Mouse (Mus musculus) fat pad, adult 2 months (tissue): ENCODE data around the gene Gm20388.

Source experiments
- DNase-seq: peaks from one replicate; pipeline ENCODE4 v3.0.0-alpha.2; 2011; ENCODE audit warnings: low read depth, low spot score; ENCODE audit errors: extremely low read depth

The Gm20388 gene

DNA sequence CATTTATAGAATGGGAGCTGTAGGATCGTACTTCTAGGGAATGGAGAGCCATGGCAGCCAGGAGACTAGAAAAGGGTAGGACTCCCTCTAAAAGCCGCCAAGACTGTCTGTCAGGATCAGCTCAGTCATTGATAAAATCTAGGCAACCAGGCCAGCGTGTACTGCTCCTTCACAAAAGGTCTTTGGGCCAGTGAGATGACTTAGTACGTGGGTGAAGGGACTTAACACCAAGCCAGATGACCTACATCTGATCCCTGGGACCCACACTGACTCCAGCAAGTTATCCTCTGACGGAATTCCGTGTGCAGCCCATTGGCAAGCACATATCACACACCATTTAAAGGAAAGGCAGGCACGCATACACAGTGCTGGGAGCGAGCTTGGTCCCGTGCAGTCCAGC, 96.5 kb downstream of the Gm20388 start:
- DNase-seq, result no peak

DNA sequence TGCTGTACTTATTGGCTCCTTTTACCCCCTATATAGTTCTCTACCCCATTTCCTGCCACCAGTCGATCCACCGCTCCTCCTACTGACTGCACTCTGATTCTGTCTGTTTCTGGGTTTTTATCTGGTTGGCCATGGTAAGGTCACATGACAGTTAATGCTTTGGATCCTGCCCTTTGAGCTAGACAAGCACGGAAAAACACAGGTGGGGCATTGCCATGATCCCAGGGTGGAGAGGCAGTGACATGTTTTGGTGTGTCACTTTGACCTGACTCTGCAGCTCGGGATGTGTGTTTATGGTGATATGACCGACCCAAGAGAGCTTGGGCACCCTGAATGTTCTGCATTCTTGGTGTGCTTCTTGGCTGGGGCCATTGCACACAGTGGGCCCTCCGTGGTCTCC, 98.6 kb downstream of the Gm20388 start:
- DNase-seq, result no peak

GRCm38 (mm10) chr8:120012491-120012890, 101.8 kb downstream of the Gm20388 start:
- no peak for DNase-seq

DNA sequence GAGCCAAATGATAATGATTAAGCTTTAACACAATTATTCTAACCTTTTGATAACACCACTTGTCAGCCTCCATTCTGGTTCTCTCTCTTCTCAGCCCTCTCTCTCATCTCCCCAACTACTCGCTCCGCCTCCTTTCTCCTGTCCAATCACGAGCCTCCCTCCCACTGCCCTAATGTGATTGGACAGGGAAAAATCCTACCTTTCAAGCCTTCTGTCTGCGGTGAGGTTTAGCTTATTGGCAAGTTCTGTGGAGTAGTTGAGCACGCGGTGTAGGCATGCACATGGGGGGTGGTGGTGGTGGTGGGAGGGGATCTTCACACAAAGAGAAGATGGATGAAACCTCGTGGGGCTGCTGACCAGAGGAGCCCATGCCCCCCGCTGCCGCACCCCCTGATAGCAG, 102.3 kb downstream of the Gm20388 start:
- DNase-seq, result no peak

DNA sequence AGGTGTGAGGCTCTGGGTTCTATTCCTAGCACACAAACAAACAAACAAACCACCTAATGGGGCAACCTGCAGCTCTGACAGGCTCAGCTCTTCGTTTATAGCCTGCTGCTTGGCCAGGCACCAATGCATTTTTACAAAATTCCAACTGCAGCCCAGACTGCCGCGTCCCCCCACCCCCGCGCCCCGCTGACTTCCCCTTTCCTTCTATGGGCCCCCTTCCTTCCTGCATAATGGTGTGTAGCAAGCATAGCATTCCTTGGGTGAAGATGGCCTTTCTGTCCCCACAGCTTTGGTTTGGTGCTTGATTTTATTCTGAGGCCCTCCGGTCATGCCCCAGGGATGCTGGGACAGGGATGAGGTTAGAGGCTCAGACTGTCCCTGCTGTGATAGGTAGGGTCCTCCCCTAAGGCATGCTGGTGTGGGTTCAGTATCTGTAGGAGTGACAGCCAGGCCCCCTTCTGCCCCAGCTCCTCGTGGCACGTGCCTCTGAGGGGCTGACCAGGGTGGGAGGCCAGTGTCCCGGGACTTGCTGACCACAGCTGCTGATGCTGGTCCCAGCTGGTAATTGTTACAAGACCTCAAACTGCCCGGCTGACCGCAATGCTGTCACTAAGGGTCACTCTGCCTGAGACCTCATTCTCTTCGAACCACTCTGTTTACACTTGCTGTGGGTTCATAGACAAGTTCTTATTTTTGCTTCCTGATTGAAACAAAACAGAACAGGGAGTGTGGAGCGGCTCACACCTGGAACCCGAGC, 103.8 kb downstream of the Gm20388 start:
- no peak for DNase-seq

- DNase-seq, result no peak
Measured at GRCm38 (mm10) chr8:120015916-120016315, 105.3 kb downstream of the Gm20388 start.

- DNase-seq, result no peak
Measured at GRCm38 (mm10) chr8:120016424-120016823, 105.8 kb downstream of the Gm20388 start.

GRCm38 (mm10) chr8:120017349-120017748, 106.7 kb downstream of the Gm20388 start:
- no peak for DNase-seq

DNA sequence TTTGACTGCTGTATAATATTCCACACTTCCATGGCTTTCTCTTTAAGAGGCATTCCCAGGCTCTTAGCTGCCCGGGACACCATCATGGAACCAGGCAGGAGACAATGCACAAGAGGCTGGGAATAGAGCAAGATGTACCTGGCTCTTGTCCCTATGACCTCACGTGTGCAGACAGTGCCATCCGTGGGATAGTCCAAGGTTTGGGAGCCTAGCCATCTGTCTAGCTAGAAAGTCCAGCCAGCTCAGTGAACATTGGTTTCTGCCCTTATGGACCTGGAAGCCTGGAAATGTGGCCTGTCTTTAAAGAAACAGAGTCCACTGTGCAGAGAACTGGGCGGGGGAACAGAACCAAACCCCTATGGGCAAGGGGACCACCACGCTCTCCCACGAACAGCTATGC, 107.1 kb downstream of the Gm20388 start:
- DNase-seq, result no peak

- no peak for DNase-seq
Measured at GRCm38 (mm10) chr8:120018379-120018778, 107.7 kb downstream of the Gm20388 start.

GRCm38 (mm10) chr8:120019297-120019696, 108.7 kb downstream of the Gm20388 start:
- DNase-seq, result no peak

DNA sequence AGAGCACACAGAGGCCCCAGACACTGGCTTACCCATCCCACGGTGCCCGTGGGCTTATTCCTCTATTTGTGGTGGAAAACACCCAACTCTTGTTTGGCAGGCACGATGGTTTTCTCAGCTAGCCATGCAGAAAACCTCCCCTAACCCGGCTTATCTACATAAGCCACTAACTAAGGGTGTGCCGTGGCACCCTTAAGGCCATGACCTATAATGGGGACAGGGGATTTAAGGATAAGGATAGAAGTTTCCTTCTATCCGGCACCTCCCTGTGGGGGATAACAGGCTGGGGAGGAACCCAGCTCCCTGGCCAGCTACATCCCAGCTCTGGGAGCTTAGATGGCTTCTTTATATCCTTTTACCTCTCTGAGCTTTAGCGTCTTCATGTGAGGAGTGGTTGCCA, 109.7 kb downstream of the Gm20388 start:
- DNase-seq, result no peak

DNA sequence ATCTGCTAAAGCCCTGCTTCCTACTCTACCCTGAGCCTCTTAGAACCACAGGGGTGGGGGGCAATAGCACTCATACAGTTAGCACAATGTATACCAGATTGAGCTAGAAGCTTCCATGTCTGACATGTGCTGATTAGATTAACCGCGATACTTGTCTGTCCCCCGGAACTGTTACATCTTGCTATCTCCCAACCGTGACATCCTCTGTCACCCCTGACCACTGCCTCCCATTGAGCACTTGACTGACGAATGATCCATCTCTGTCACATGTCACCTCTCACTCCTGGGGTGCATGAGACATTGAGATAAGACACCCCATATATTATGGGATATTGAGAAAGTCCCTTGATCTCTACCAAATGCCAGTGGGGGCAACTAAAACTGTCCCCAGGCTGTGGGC, 115.6 kb downstream of the Gm20388 start:
- no peak for DNase-seq

DNA sequence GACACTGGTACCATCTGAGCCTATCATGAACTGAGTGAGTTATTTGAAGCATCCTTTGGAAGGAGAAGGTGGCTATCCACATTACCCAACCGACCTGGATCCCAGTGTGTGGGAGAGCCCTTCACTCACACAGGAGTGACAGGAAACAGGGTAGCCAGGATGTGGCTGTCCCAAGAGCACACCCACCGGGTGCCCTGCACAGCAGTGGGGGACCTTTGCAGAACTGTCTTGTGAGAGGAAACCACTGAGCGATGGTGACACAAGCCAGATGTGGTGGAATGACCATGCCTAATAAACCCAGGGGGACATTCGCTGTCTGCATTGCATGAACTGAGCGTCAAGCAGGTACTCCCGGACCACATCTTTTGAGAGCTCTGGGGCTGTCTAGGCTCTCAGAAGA, 116.3 kb downstream of the Gm20388 start:
- DNase-seq, result no peak

- peak; percentile 57 for DNase-seq
Measured at GRCm38 (mm10) chr8:120030447-120030846, 119.8 kb downstream of the Gm20388 start.

- DNase-seq, result no peak
Measured at GRCm38 (mm10) chr8:120032549-120033208, 122.0 kb downstream of the Gm20388 start.

DNA sequence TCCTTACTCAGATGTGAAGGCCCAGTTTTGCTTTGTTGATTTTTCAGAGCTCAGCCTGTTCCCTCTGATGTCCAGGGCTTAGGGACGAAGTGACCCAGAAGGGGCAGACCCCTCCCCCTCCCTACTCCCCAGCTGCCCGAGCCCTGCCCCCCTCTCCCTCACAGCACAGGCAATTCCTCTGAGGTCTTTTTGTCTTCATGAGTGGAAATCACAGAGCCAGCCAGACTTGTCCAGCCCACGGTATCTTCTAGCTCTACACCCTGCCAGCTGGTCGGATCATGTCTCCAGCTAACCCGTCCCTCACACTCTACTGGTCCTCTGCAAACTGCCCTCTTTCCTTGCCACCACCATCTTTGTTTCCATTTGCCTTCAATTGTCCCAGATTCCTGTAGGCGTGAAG, 123.8 kb downstream of the Gm20388 start:
- DNase-seq, result no peak

DNA sequence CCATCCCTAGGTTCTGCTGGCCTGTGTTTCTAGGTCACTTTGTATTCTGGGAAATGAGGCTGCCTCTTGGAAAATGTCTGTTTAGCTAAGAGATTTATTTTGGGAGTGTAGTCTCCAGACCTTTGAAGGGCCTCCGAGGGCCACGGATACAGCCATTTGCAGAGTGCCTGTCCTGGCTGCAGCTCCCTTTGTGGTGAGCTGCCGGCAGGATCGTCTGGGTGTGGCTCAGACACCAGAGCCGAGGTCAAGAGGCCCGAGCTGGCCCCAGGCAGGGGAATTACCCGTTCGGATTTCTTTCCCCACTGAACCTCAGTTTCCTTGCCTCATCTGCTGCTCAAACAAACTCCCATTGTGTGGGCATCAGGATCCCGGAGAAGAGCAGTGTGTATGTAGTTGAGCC, 125.5 kb downstream of the Gm20388 start:
- no peak for DNase-seq

DNA sequence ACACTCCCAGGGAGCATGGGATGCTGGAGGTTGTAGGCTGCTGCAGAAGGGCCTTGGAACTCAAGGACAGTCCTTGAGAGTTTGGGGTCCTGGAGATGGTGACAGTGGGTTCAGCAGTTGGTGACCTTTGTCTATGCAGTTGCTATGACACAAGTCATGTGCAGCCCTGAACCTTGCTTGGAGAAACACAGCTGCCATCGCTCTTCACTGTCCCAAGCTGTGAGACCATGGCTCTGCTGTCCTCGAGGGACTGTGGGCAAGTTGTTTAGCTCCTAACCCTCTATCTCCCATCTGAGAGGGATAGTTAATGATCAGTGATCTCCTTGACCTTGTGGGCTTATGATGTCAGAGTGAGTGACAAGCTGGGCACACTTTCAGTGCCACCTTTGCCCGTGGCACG, 125.9 kb downstream of the Gm20388 start:
- DNase-seq, result no peak

GRCm38 (mm10) chr8:120037199-120037598, 126.6 kb downstream of the Gm20388 start:
- no peak for DNase-seq

DNA sequence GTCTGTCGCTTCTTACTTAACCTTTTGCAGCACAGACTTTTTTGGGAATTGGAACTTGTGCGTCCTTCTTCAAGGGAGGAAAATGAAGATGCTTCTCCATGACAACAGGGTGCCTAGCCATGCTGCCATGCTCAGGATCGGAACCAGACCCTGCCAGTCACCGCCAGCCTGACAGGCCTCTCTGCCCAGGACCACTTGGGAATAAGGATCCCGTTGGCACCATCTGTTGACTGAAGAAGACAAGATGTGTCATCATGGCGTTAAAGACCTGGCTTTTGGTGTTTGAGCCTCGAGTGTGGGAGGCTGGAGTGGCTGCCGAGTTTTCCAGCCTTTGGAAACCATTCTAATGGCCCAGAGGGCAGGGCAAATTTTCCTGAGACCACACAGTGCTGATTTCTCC, 127.0 kb downstream of the Gm20388 start:
- no peak for DNase-seq

DNA sequence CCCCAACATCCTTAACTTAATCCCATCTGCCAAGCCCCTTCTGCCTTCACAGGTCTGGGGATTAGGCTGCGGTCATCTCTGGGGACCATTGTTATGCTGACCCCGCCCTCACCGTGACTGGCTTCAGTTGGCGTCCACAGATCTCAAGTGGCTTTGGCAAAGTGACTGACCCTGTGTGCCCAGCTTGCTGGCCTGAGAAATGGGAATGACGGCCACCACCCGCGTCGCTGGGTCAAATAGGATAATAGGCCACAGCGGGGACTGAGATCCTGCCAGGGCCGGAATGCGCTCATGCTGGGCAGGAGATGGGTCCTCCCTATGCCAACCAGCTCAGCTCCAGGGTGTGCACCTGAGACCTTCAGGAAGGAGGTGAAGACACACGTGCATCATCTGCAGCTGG, 128.1 kb downstream of the Gm20388 start:
- no peak for DNase-seq
